In genomic region chr1:20670906-20671768, GRCm38 (mm10) we compare ENCODE assay signal across 36 mouse cellular contexts. TPM values are rescaled to one million over a fixed set of nuclear protein-coding genes. Genes with fewer than 3 reads are reported as not detected.
DNase-seq lines count a peak whose midpoint lies in the region; ATAC-seq and TF ChIP-seq lines count a peak whose summit lies in the region.
"Had no signal": no experiment of that assay in that cellular context is flagged by ENCODE, and none has a peak within 500 bp of the region (broad histone marks: within the 10 kb centered on the region; RNA-seq: fewer than 3 reads in every experiment).

No protein-coding gene starts in this region.

- H3K79me3 ChIP-seq in C2C12 (ENCODE audit: low read depth): no peaks in the 10 kb centered on the region

- no peak overlapping the region for H3K9ac ChIP-seq in limb, embryonic 12.5 days (replicated peaks)
- H3K9ac ChIP-seq: embryonic facial prominence, embryonic 12.5 days; forebrain, postnatal 0 days; hindbrain, embryonic 12.5 days; midbrain, embryonic 12.5 days; neural tube, embryonic 12.5 days had no signal

- 75% methylated on average over 9 of the region's 9 CpGs for WGBS in limb, embryonic 12.5 days
- 78% methylated on average over 9 of the region's 9 CpGs for WGBS in limb, embryonic 10.5 days

- H3K4me3 ChIP-seq in limb, embryonic 12.5 days (replicated peaks): peak overlapping the region; percentile 15
- H3K4me3 ChIP-seq in limb, embryonic 10.5 days: no peak overlapping the region
- H3K4me3 ChIP-seq in C2C12 (ENCODE audit: insufficient read depth, poor library complexity, severe bottlenecking): peak overlapping the region; percentile 28
- H3K4me3 ChIP-seq in myocyte: peak overlapping the region; percentile 97
- H3K4me3 ChIP-seq: embryonic facial prominence, embryonic 12.5 days; erythroblast, embryonic 14.5 days; hindbrain, embryonic 12.5 days; megakaryocyte, embryonic 14.5 days; midbrain, embryonic 12.5 days; neural tube, embryonic 12.5 days had no signal

- H3K36me3 ChIP-seq in limb, embryonic 12.5 days: no peaks in the 10 kb centered on the region
- no peaks in the 10 kb centered on the region for H3K36me3 ChIP-seq in limb, embryonic 10.5 days
- H3K36me3 ChIP-seq in C2C12 (ENCODE audit: control insufficient read depth, insufficient read depth) (no peaks in the 10 kb centered on the region), myocyte (ENCODE audit: control insufficient read depth, insufficient read depth) (peaks cover 7% of the 10 kb centered on the region)
- H3K36me3 ChIP-seq: embryonic facial prominence, embryonic 12.5 days; hindbrain, embryonic 12.5 days; midbrain, embryonic 12.5 days; neural tube, embryonic 12.5 days had no signal

- H3K4me1 ChIP-seq in limb, embryonic 12.5 days (replicated peaks): no peaks in the 10 kb centered on the region
- no peaks in the 10 kb centered on the region for H3K4me1 ChIP-seq in limb, embryonic 10.5 days
- H3K4me1 ChIP-seq: embryonic facial prominence, embryonic 12.5 days; hindbrain, embryonic 12.5 days; megakaryocyte, embryonic 14.5 days; midbrain, embryonic 12.5 days; neural tube, embryonic 12.5 days had no signal

- peak; percentile 95 for TF ChIP-seq POLR2A in myocyte (IDR thresholded peaks at IDR 0.05; ENCODE audit: insufficient read length, low read depth)

- no peak overlapping the region for H3K4me2 ChIP-seq in limb, embryonic 12.5 days
- H3K4me2 ChIP-seq in myocyte (ENCODE audit: low read depth): peak overlapping the region; percentile 61
- H3K4me2 ChIP-seq: embryonic facial prominence, embryonic 12.5 days; heart, embryonic 11.5 days; hindbrain, embryonic 12.5 days; liver, embryonic 11.5 days; midbrain, embryonic 12.5 days; neural tube, embryonic 12.5 days had no signal

- DNase-seq in limb, embryonic 10.5 days (ENCODE audit: low spot score): no peak
- peak; percentile 12 for DNase-seq in brain, adult 2 months (ENCODE audit: low read depth, low spot score)
- DNase-seq: adrenal gland, adult 2 months; adrenal gland, postnatal 36 days; B cell, adult 2 months; cerebellum, adult 8-10 months; cerebellum, postnatal 36 days; forebrain, postnatal 0 days; gastrocnemius, postnatal 36 days; heart, adult 18-20 months; heart, postnatal 36 days; kidney, adult 11 months; kidney, postnatal 14 days; lung, postnatal 4 days; thymus, postnatal 4 days had no signal

- no peaks in the 10 kb centered on the region for H3K9me3 ChIP-seq in limb, embryonic 12.5 days
- H3K9me3 ChIP-seq in limb, embryonic 10.5 days (replicated peaks): no peaks in the 10 kb centered on the region
- H3K9me3 ChIP-seq: embryonic facial prominence, embryonic 12.5 days; hindbrain, embryonic 12.5 days; megakaryocyte, embryonic 14.5 days; midbrain, embryonic 12.5 days; neural tube, embryonic 12.5 days had no signal

- no peak for ATAC-seq in limb, embryonic 12.5 days (ENCODE audit: insufficient number of reproducible peaks, insufficient read depth, low FRiP score, low TSS enrichment, low read depth)
- ATAC-seq in inflammation-experienced regulatory T-cells, adult 6 months: no peak
- ATAC-seq: activated CD4-positive, CD25-positive, alpha-beta regulatory T cell, adult 4 months; forebrain, postnatal 0 days; lung, postnatal 0 days had no signal

- no peak for TF ChIP-seq CTCF in C2C12 (IDR thresholded peaks at IDR 0.05; ENCODE audit: control insufficient read depth, insufficient read depth, insufficient read length)

- H3K79me2 ChIP-seq in C2C12 (ENCODE audit: control insufficient read depth, insufficient read depth) (no peaks in the 10 kb centered on the region), myocyte (ENCODE audit: control insufficient read depth, insufficient read depth) (peaks cover 23% of the 10 kb centered on the region)

- H3K27ac ChIP-seq in limb, embryonic 12.5 days: no peak overlapping the region; the same call in 1 of the 2 replicates
- H3K27ac ChIP-seq in limb, embryonic 10.5 days: no peak overlapping the region
- H3K27ac ChIP-seq: embryonic facial prominence, embryonic 12.5 days; hindbrain, embryonic 12.5 days; midbrain, embryonic 12.5 days; neural tube, embryonic 12.5 days had no signal

- no peak overlapping the region for H3ac ChIP-seq in C2C12 (ENCODE audit: control insufficient read depth, insufficient read length, low read depth)
- H3ac ChIP-seq in myocyte (ENCODE audit: control insufficient read depth, insufficient read length): peak overlapping the region; percentile 73

- no peaks in the 10 kb centered on the region for H3K27me3 ChIP-seq in limb, embryonic 12.5 days
- no peaks in the 10 kb centered on the region for H3K27me3 ChIP-seq in limb, embryonic 10.5 days (ENCODE audit: low read depth, poor library complexity, severe bottlenecking)
- H3K27me3 ChIP-seq in C2C12 (ENCODE audit: control insufficient read depth, insufficient read depth, insufficient read length) (no peaks in the 10 kb centered on the region), myocyte (ENCODE audit: control insufficient read depth, insufficient read depth, insufficient read length) (no peaks in the 10 kb centered on the region)
- H3K27me3 ChIP-seq: CH12.LX; embryonic facial prominence, embryonic 12.5 days; hindbrain, embryonic 12.5 days; megakaryocyte, embryonic 14.5 days; midbrain, embryonic 12.5 days; neural tube, embryonic 12.5 days had no signal

TF ChIP-seq in C2C12, 6 proteins besides CTCF, POLR2A, EP300 and RAD21:
- TF ChIP-seq USF1 (IDR thresholded peaks at IDR 0.05; ENCODE audit: low read depth): peak; percentile 61
- TF ChIP-seq MYOG (IDR thresholded peaks at IDR 0.05; ENCODE audit: control insufficient read depth, extremely low read depth, insufficient read length): no peak
TF ChIP-seq in C2C12: peak in this region for 1.

TF ChIP-seq in myocyte, 11 proteins besides CTCF, POLR2A, EP300 and RAD21:
- TF ChIP-seq TCF12 (IDR thresholded peaks at IDR 0.05; ENCODE audit: insufficient read depth, poor library complexity, severe bottlenecking): no peak
- TF ChIP-seq TCF3 (IDR thresholded peaks at IDR 0.05; ENCODE audit: insufficient read length, low read depth): no peak
- TF ChIP-seq MYOG (IDR thresholded peaks at IDR 0.05; ENCODE audit: control insufficient read depth in 1 of 3, insufficient read depth in 1 of 3, insufficient read length in 2 of 3, low read depth in 2 of 3): peak in 2 of 3 experiments; percentile 1 to 20
- peak; percentile 60 for TF ChIP-seq USF1 (IDR thresholded peaks at IDR 0.05; ENCODE audit: low read depth)
- TF ChIP-seq SRF (IDR thresholded peaks at IDR 0.05; ENCODE audit: control insufficient read depth, insufficient read length, low read depth): no peak
- TF ChIP-seq REST (IDR thresholded peaks at IDR 0.05; ENCODE audit: insufficient read depth, insufficient read length): no peak
- TF ChIP-seq E2F4 (IDR thresholded peaks at IDR 0.05; ENCODE audit: insufficient read depth): no peak
- TF ChIP-seq POLR2AphosphoS2 (IDR thresholded peaks at IDR 0.05; ENCODE audit: insufficient read length, low read depth): peak; percentile 86
- no peak for TF ChIP-seq CEBPB (IDR thresholded peaks at IDR 0.05; ENCODE audit: insufficient read depth, poor library complexity, severe bottlenecking)
- TF ChIP-seq MAX (IDR thresholded peaks at IDR 0.05; ENCODE audit: low read depth): no peak
- peak in 1 of 3 experiments; percentile 9 for TF ChIP-seq MYOD1 (IDR thresholded peaks at IDR 0.05; ENCODE audit: control insufficient read depth in 1 of 3, insufficient read length in 2 of 3, low read depth in 2 of 3)
TF ChIP-seq in myocyte: peak in this region for 4.

RNA-seq across cellular contexts. Expression of gene Pkhd1, which starts 53.3 kb away (rescaled TPM):
- 0.11 TPM in 1 of 2 replicates, not detected in the other for polyA plus RNA-seq in limb, embryonic 12.5 days (2016; fragmentation: Nextera tagmentation; extraction: Ambion mirVana)
- 0.04 TPM in 1 of 2 replicates, not detected in the other for polyA plus RNA-seq in limb, embryonic 10.5 days (2016; fragmentation: Nextera tagmentation; extraction: Ambion mirVana)
- polyA plus RNA-seq in C2C12 (2012; fragmentation: generic; extraction: Trizol) (not detected), myocyte (2012; fragmentation: generic; extraction: Trizol) (1.1 TPM)
- polyA plus RNA-seq in inflammation-experienced regulatory T-cells, adult 6 months (2017; shearing (Covaris generic)): not detected
- polyA plus RNA-seq: adrenal gland, adult 2 months; embryonic facial prominence, embryonic 12.5 days; erythroblast, embryonic 14.5 days; forebrain, embryonic 11.5 days; heart, embryonic 11.5 days; heart, embryonic 16.5 days; hindbrain, embryonic 12.5 days; midbrain, embryonic 12.5 days had no signal

RNA-seq across cellular contexts. Expression of gene Il17a, which starts 59.6 kb away (rescaled TPM):
- not detected in 2 replicates for polyA plus RNA-seq in limb, embryonic 12.5 days (2016; fragmentation: Nextera tagmentation; extraction: Ambion mirVana)
- not detected in 2 replicates for polyA plus RNA-seq in limb, embryonic 10.5 days (2016; fragmentation: Nextera tagmentation; extraction: Ambion mirVana)
- not detected for polyA plus RNA-seq in C2C12 (2012; fragmentation: generic; extraction: Trizol)
- not detected for polyA plus RNA-seq in myocyte (2012; fragmentation: generic; extraction: Trizol)
- polyA plus RNA-seq in inflammation-experienced regulatory T-cells, adult 6 months (2017; shearing (Covaris generic)): under 1 TPM in 1 of 3 experiments, not detected in 2; 0.30 TPM
- polyA plus RNA-seq: activated CD4-positive, CD25-positive, alpha-beta regulatory T cell, adult 4 months; adrenal gland, adult 2 months; embryonic facial prominence, embryonic 12.5 days; erythroblast, embryonic 14.5 days; forebrain, embryonic 11.5 days; forebrain, postnatal 0 days; heart, embryonic 11.5 days; heart, embryonic 16.5 days; hindbrain, embryonic 12.5 days; kidney, embryonic 14.5 days; liver, embryonic 11.5 days; liver, embryonic 16.5 days; lung, postnatal 0 days; midbrain, embryonic 12.5 days; neural tube, embryonic 12.5 days; stomach, embryonic 14.5 days; testis, adult 2 months had no signal
